Mouse (Mus musculus): Measurements from ENCODE around the gene Slc38a9.
"Not testable (repeated sequence)": the region's sequence is repeated elsewhere in the genome, so short reads cannot be mapped to it uniquely, and the experiment has no call there.

Gene Slc38a9

DNA sequence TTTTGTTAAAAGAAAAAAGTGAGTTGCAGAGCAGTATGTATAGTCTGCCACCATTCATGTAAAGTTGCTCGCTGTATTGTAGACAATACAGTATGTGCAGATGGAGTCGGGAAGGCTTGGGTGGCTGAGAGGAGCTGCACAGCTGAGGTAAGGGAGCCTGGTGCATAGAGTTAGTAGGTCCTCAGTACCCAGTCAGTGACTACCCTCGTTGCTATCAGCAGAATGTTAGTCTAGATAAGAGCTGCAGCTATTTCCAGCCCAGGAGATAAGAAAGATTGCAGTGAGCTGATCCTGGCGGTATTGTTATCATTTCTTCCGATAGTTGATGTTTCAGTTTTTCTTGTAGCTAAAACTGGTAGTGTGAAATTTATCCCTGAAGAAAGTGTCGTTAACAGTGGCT is 12.2 kb downstream of the Slc38a9 start:
- in situ Hi-C loops (cut with MboI; ENCODE audit: unreplicated experiment in 2 of 2): loop anchor here (5.0 to 25.0 kb wide), 8 partner anchors 222 to 1235 kb away; partner anchors contain the start of genes Arl15 (in 2 of the 2) and Cdc20b (in 1 of the 2)

DNA sequence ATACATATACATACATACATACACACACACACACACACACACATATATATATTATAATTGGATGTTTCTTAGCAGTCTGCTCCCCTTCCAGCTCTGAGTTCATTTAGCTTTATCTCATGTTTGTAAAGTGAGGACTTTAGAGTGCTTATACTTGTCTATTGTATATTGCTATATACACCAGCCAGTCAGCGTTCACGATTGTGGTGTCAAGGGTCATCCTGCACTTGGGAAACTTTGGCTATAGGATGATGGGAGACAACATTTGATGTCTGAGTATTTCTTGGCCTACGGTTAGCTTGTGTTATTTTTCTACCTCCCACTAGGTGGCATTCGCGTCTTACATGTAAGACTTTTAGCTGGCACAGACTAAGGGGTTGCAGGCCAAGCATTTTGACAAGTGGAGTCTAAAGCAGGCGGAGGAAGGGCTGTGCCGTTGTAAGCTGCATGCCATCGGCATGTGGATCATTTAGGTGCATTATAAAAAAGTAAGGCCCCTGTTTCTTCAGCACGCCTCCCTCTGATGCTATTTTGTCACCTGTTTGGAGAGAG is 13.4 kb downstream of the Slc38a9 start:
- in situ Hi-C loops (cut with MboI; ENCODE audit: unreplicated experiment in 2 of 2): loop anchor here (5.0 to 25.0 kb wide), 8 partner anchors 221 to 1237 kb away; partner anchors contain the start of genes Arl15 (in 2 of the 2) and Cdc20b (in 1 of the 2)

- in situ Hi-C loops (cut with MboI; ENCODE audit: unreplicated experiment in 2 of 2): loop anchor here (5.0 to 25.0 kb wide), 7 partner anchors 217 to 1241 kb away; partner anchors contain the start of genes Cdc20b (in 1 of the 2) and Snx18 (in 1 of the 2)
These were observed 17.6 kb downstream of the Slc38a9 start for GRCm38 (mm10) chr13:112678154-112678553.

- in situ Hi-C loops (cut with MboI; ENCODE audit: unreplicated experiment in 2 of 2): loop anchor here (25.0 kb wide), 4 partner anchors 579 to 1246 kb away; partner anchors contain the start of gene Snx18 (in 1 of the 2)
These were observed 22.8 kb downstream of the Slc38a9 start for GRCm38 (mm10) chr13:112683312-112683711.

DNA sequence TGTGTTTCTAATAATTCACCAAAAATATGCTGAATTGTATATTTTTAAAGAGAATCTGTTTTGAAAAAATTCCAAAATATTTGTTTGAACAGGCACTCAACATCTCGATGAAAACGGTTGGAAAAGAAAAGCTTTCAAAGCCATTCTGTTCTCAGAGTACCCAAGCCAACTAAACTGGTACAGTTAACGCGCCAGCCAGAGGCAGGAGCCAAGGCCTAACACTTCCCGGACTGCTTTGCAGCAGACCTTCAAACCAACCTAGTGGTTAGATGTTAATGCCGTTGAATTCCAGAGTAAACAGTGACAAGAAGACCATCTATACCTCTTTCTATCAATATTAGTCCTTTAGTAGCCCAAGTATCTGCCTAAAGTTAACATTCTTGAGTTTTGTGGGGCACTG is 23.4 kb downstream of the Slc38a9 start:
- in situ Hi-C loops (cut with MboI; ENCODE audit: unreplicated experiment in 2 of 2): loop anchor here (25.0 kb wide), 4 partner anchors 578 to 1247 kb away; partner anchors contain the start of gene Snx18 (in 1 of the 2)

DNA sequence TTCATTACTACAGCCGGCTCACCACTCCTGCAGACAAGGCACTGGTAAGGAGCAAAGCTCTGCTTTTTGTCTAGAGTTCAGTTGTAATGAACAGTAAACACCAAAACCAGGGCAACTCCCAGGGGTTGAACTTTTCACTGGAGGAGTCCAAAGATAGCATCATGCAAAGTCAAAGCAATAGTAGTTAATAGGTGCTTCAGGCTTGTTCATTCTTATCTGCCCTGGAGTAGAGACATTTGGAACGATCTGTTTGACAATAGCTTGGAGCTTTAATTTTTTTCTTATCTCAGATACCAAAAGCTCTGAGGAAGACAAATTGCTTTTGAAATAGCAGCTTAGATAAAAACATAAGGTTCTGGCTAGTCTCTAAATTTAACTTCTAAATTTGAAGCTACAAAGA is 25.6 kb downstream of the Slc38a9 start:
- in situ Hi-C loops (cut with MboI; ENCODE audit: unreplicated experiment in 2 of 2): loop anchor here (25.0 kb wide), 4 partner anchors 576 to 1249 kb away; partner anchors contain the start of gene Snx18 (in 1 of the 2)

- in situ Hi-C loops (cut with MboI; ENCODE audit: unreplicated experiment in 2 of 2): loop anchor here (25.0 kb wide), 4 partner anchors 569 to 1256 kb away; partner anchors contain the start of gene Snx18 (in 1 of the 2)
These were observed 32.5 kb downstream of the Slc38a9 start for GRCm38 (mm10) chr13:112692870-112693553.

GRCm38 (mm10) chr13:112695526-112696240 is 35.1 kb downstream of the Slc38a9 start:
- in situ Hi-C loops (cut with MboI; ENCODE audit: unreplicated experiment in 2 of 2): loop anchor here (25.0 kb wide), 4 partner anchors 567 to 1258 kb away; partner anchors contain the start of gene Snx18 (in 1 of the 2)

GRCm38 (mm10) chr13:112701256-112701655 is 40.7 kb downstream of the Slc38a9 start:
- in situ Hi-C loops (cut with MboI; ENCODE audit: unreplicated experiment in 2 of 2): no loop called here

- in situ Hi-C loops (cut with MboI; ENCODE audit: unreplicated experiment in 2 of 2): no loop called here
These were observed 45.8 kb downstream of the Slc38a9 start for GRCm38 (mm10) chr13:112706351-112706750.

DNA sequence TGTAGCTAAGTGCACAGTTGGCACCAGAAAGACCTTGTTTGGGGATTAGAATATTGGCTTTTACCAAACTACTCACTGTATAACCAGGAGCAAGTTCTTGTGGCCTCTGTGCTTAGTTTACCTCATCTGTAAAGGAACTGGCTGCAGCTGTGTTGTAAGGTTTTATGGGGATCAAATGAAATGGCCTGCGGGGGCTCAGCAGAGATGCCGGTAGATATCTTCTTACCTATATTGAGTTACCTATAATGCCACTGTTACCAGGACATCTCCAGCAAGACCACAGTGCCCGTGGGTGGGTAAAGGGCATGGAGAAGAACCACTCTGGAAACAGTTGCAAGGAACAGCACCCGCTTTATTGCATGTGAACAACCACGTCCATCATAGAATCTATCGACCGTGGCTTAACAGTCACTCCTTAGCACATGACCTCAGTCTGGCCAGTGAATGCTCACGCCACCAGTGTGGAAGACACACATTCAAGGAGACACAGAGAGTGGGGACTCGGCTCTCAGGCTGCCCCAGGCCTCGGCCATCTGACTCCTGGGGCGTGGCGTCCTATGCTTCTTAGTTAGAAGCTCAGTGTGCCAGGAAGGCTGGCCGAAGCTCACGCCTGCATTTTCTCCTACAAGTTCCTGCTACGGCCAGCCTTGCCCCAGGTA is 59.7 kb downstream of the Slc38a9 start:
- in situ Hi-C loops (cut with MboI; ENCODE audit: unreplicated experiment in 2 of 2): no loop called here

- in situ Hi-C loops (cut with MboI; ENCODE audit: unreplicated experiment in 2 of 2): no loop called here
These were observed 61.6 kb downstream of the Slc38a9 start for GRCm38 (mm10) chr13:112721946-112722729.

- in situ Hi-C loops (cut with MboI; ENCODE audit: unreplicated experiment in 2 of 2): not testable (repeated sequence)
These were observed 63.7 kb downstream of the Slc38a9 start for GRCm38 (mm10) chr13:112724260-112724659.

- in situ Hi-C loops (cut with MboI; ENCODE audit: unreplicated experiment in 2 of 2): no loop called here
These were observed 65.5 kb downstream of the Slc38a9 start for GRCm38 (mm10) chr13:112726002-112726401.

GRCm38 (mm10) chr13:112733311-112733710 is 72.8 kb downstream of the Slc38a9 start:
- in situ Hi-C loops (cut with MboI; ENCODE audit: unreplicated experiment in 2 of 2): no loop called here

GRCm38 (mm10) chr13:112734906-112735713 is 74.6 kb downstream of the Slc38a9 start:
- in situ Hi-C loops (cut with MboI; ENCODE audit: unreplicated experiment in 2 of 2): no loop called here

- in situ Hi-C loops (cut with MboI; ENCODE audit: unreplicated experiment in 2 of 2): no loop called here
These were observed 75.9 kb downstream of the Slc38a9 start for GRCm38 (mm10) chr13:112736407-112736806.

- in situ Hi-C loops (cut with MboI; ENCODE audit: unreplicated experiment in 2 of 2): no loop called here
These were observed 76.6 kb downstream of the Slc38a9 start for GRCm38 (mm10) chr13:112737110-112737509.

- in situ Hi-C loops (cut with MboI; ENCODE audit: unreplicated experiment in 2 of 2): no loop called here
These were observed 77.5 kb downstream of the Slc38a9 start for GRCm38 (mm10) chr13:112738005-112738404.
